Mouse (Mus musculus) left cerebral cortex, postnatal 10 days (tissue): ENCODE measurements at regions not wholly inside any gene's neighbourhood (a gene's known extent, or its start where the extent isn't known, plus 50 kb on each side); places are given as distances from the start of the nearest gene placed in this dataset.
"Not testable (repeated sequence)": the region's sequence is repeated elsewhere in the genome, so short reads cannot be mapped to it uniquely, and the experiment has no call there.

Source experiments
- DNase-seq, 2 experiments: peaks; one replicate each; pipeline ENCODE4 v3.0.0; 2021 to 2022; ENCODE audit warnings: low spot score in 2 of 2, mixed read lengths in 1 of 2; ENCODE audit errors: extremely low spot score in 1 of 2
- intact Hi-C: fragments of 180-260 bp; cut with DNase I; formaldehyde crosslinking; loops from one replicate; pipeline ENCODE4 v1.15.1; 2025

DNA sequence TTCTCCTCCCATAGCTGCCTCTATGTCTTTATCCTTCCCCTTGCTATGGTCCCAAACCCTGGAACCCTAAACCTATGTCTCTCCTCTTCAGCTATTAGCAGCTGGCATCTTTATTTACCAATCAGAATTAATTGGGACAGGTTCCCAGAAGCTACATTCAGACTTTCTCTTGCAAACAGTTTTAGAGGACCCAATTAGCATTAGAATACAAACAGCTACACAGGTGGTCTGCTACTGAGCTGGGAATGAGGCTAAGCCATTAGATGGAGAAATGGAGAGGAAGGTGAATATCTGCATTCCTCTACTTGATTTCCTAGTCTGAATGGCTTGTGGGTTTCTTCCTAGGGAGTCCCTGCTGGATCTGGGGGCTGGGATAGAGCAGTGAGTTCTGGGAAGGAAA lies 611.9 kb downstream of the A830018L16Rik start:
- no peak for DNase-seq
- intact Hi-C loops = no loop called here

DNA sequence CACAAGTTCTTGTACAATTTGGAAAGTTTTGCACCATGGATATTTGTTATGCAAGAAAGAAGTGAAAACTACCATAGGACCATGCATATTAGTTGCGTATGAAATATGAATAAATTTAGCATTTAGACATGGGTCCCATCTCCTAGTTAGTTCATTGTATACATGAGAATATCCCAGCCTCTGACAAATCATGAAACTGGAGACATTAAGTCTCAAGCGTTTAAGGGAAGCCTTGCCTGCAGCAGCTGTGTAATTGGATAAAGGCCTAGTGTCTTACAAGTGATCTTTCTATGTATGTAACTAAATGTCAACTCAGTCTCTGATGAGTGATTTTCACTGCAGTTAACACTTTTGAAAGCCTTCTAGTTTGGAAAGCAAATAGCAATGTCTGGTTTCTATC lies 613.5 kb downstream of the A830018L16Rik start:
- intact Hi-C loops = no loop called here
- no peak for DNase-seq

DNA sequence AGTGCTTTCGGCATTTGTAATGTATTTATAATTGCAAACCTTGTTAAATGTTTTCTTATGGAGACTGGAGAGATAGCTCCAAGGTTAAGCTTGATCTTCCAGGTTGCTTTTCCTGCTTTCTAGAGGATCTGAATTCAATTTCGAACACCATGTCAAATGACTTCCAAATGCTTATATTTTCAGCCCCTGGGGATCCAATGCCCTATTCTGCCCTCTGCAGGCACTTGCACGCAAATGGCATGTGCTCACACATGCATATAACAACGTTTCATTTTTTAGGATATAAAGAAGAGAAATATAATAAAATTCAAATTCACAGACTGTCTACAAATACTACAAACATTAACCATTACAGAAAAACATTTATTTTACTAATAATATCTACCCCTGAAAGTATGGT lies 614.2 kb downstream of the A830018L16Rik start:
- intact Hi-C loops = no loop called here
- no peak for DNase-seq

DNA sequence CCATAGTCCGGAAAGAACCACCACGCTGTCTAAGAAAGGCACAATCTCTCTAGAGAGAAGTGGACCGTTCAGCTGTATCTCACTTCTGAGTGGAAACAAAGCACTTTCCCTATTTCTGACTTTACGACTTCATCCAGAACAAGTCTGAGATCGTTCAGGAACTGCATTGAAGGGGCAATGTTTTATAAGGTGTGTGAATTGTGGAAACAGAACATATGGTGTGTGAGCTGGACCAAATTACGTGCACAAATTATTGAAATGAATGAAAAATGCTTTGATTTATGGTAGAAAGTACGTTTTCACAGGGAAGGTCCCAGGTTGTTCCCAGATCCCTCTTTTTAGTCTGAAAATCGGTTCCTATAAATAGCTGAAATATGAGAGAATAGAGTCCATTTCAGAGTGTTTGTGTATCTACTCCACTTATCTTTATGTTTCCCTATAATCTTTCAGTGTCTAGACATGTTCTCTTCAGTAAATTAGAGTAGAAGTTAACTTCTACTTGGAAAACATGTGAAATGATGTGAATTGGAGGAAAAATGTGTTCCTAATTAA lies 638.1 kb downstream of the A830018L16Rik start:
- intact Hi-C loops = no loop called here
- DNase-seq = no peak

DNA sequence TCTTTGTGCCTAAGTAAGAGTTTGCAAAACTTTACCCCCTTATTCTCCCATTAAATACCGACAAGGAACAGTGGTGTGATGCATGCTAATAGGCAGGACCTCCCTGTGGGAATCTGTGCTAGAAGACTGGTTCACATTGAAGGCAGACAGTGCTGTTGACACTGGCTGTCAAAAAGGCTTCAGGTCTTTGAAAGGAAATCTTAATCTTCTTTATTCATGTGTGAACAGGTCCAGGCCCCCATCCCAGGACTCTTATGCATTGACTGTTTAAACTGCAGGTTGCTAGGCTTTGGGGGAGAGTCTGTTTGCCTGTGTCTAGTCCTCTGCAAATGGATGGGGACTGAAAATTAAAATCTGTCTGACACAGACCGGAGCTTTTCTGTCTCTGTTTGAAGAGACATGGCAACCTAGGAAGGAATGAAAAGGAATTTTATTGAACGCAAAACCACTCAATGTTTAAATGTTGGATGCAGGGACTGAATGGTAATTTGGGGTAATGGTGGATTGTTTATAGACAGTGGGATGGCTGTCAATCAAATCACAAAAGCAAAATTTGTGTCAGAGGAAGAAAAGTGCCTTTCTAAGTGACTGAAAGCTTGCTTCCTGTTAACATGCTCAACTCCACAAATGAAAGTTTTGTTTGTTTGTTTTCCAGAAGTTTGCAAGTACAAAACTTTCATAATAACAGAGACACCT lies 642.1 kb downstream of the A830018L16Rik start:
- intact Hi-C loops = no loop called here
- DNase-seq = no peak

DNA sequence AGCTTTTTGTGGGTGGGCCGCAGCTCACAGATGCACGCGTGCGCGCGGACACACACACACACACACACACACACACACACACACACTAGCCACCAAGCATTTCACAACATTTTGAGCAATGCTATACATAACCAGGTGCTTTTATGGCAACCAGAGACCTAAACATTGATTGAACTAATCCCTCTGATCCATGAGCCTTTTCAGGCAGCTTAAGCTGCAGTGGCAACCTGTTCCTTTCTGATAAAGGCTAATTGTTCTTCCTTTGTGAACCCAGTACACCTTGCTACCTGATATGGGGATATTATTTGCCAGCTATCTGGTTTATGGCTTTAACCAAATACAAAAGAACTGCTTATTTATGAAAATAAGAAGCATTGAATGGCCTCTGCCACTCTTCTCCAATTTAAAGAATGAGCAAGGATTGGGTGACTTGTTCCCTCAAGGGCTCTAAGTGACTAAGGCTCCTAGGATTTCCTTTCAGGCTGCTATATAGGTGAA lies 651.2 kb downstream of the A830018L16Rik start:
- intact Hi-C loops = no loop called here
- DNase-seq = no peak

DNA sequence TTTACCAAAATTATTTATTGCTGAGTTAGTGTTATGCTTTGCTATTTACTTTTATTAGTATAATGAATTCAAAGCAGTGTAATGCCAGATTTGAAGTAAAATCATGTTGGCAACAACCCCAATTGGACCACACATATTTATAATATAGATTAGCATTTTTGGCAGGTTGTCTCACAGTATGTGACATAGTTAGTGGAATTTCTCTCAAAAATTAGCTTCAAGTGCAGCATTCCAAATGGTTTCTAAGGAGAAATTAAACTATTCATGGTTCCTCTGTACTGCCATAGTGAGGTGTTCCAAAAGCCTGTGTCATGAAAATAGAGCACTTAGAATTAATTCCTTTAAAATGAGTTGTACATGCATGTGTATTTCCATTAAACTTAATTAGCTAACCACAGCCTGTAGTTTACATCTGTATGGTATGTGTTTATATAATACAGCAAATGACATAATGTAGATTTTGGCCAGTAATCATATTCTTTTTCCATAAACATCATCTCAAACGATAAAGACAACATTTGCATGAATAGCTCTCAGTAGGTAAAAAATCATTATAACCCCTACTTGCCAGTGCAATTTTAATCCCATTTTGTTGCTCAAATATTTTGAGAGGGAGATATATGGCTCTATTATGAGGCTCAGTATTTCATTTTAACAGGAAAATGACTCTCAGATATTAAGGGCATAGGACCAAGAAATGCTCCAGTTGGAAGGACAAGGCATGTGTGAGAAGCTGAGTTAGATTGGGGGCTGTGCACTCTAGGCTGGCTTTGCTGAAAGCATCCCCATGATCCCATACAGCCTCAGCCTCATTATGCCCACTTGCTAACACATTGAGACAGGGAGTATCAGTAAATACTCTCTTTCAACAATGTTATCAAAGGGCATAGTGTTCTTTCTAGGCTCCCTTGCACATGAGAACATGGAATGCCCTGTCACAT lies 678.9 kb downstream of the A830018L16Rik start:
- intact Hi-C loops = no loop called here
- DNase-seq = no peak

DNA sequence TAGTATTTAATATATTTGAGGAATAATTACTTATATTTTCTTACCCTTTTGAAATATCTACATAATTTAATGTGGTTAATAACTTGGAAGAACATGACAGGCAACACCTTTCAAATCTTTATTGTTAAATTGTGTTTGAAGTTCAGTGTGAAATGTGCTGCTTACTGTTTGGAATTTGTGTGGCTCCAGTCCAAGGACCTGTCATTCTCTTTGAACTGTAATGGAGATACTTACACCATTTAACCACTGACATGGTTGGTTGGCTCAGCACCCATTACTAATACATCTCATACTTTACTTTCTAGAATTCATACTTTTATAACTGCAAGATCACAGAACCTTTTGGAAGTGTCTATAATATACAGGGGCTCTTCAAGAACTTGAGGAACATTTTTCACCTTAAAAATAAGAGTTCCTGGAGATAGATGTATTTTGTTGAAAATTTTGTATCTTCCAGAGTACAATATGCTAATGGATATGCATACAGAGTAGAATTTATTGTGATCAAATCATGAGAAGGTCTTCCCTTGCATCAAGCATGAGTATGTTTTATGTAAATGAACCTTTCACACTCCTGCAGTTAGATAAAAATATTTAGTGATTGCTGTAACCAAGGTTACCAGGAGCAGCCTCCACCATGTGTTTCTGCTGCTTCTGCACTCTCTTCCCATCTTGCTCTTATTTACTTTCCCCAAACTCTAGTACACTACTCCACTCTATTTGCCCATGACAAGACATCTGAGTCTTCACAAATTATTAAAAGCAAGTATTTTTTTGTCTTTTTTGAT lies 701.3 kb downstream of the A830018L16Rik start:
- DNase-seq = no peak
- intact Hi-C loops = no loop called here

DNA sequence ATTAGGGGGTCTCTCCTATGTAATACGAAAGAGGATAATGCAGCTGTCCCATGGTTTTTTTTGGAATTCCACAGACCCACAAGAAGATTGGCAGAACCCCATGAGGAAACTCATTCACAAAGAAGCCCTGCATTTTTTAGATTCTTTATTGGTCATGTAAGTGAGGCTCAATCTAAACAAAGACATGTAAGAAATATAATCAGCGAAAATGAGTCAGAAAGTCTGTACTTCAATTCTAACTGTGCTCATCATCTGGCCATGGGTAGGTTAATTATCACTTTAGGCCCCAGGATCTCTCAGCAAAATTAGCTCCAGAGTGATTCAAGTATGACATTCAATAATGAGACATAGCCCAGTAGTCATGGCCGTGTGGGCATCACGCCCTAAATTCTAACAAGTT lies 703.2 kb downstream of the A830018L16Rik start:
- no peak for DNase-seq
- intact Hi-C loops = no loop called here

DNA sequence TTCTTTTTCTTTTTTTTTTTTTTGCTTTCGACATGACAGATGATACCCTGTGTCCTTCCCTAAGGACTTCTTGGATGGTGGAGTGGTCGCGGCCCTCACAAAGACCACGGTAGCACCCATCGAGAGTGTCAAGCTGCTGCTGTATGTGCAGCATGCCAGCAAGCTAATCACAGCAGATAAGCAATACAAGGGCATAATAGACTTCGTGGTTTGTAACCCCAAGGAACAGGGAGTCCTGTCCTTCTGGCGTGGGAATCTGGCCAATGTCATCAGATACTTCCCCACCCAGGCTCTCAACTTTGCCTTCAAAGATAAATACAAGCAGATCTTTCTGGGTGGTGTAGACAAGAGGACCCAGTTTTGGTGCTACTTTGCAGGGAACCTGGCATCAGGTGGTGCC lies 707.0 kb downstream of the A830018L16Rik start:
- intact Hi-C loops = no loop called here
- DNase-seq = no peak

DNA sequence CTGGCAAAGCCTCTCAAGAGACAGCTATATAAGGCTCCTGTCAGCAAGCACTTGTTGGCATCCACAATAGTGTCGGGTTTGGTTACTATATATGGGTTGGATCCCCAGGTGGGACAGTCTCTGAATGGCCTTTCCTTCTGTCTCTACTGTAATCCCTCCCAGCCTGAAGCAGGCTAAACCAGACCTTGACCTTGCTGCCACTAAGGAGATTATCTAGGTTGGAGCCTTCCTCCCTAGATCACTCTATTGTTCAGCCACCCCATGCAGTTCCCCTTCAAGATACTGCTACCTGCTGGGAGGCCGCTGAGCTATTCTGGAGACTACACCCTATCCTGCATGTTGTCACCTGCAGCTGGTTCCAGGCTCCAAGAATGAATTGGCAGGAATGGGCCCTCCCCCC lies 712.7 kb downstream of the A830018L16Rik start:
- intact Hi-C loops, DNase-seq: not testable (repeated sequence)

DNA sequence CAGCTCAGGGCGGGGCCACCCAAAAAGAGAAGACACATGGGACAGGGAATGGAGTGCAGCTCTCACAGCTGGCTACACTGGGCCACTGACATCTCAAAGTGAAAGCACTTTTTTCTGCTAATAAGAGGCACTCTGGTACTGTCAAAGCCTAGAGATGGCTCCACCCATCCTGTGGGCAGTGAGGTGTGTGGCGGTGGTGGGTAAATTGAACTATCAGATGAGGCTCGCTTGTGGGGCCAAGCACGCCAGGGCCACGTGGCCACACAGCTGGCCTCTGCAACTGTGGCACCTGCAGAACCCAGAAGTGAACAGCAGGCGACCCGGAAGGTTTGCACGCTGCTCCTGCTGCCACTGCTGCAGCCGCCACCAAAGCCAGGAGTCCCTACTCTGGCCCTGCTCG lies 756.6 kb downstream of the A830018L16Rik start:
- DNase-seq = peak in 1 of 2 experiments; percentile 15
- intact Hi-C loops = no loop called here

DNA sequence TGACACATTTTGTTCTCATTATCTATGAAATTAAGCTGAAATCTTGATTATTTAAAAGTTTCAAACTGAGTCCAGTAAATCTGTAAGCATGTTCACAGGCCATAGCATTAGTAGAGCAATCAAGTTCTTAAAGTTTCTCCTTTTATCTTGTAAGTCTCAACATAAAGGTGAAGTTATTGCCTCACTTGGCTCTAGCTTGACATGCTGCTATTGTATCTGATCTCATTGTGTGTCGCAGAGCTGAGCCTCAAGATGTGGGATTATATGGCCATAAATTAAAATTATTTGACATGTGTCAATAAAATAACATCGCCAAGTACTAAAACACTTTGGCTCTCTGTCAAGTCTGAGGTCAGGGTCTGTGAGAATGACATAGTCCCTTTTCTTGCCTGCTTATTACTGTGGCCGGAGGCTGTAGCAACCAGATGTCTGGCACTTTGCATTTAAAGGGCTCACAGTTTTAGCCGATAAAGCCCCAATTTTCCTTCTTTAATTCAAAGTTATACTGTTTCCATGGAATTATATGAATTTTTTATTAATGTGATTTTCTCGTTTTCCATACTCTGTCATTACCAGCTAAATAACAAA lies 775.8 kb downstream of the A830018L16Rik start:
- intact Hi-C loops = no loop called here
- DNase-seq = no peak

DNA sequence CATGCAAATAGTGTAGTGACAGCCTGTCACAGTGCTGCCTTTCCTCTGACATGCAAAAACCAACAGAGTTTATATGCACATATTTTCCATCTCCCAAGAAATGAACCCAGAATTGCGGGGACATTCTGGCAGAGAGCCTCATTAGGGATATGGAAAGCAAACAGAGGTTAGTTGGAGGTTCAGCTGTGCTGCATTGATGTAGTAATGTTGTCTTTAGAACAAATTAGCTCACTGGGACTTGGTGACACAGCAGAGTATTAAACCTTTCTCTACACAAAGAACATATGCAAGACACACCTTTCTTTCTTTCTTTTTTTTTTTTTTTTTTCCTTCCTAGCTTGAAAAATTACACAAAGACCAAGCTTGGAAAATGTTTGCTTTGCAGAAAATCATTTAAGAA lies 778.7 kb downstream of the A830018L16Rik start:
- intact Hi-C loops = no loop called here

DNA sequence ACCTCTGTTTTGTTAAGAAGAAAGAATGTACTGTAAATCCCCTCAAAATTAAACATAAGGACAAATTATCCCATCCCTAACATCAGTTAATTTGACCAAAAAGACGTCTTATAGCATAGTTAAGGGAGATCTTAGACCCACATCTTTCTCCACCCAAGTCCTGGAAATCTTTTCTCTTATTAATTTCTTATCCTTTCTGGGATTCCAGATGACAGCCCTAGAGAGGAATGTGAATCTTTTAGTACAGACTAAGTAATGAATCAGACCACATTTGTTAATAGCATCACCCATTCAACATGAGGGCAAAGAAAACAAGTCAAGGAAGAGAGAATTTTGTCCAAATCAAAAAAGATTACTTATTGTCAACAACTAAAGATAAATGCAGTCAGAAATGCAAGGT lies 817.2 kb downstream of the A830018L16Rik start:
- intact Hi-C loops = no loop called here
- no peak for DNase-seq

More for the DNA sequence above, 778.7 kb downstream of the A830018L16Rik start:
- DNase-seq = no peak

DNA sequence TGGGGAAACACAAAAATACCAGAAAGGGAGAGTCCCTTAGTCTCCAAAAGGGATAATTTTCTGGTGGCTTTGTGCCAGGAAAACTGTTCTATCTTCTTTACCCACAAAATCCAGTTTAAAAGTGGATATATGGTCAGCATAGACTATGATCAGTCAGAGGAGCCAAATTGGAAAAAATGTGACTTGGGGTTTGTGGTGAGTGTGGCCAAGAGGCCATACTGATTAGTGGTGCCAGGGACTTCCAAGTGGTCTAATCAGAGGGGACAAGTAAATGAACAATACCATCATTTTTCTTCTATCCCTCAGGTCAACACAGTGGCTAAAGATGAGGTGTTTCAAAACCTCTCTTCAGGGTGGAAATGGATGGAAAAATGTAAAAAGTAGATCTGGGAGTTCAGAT lies 828.2 kb downstream of the A830018L16Rik start:
- DNase-seq = no peak
- intact Hi-C loops = no loop called here

DNA sequence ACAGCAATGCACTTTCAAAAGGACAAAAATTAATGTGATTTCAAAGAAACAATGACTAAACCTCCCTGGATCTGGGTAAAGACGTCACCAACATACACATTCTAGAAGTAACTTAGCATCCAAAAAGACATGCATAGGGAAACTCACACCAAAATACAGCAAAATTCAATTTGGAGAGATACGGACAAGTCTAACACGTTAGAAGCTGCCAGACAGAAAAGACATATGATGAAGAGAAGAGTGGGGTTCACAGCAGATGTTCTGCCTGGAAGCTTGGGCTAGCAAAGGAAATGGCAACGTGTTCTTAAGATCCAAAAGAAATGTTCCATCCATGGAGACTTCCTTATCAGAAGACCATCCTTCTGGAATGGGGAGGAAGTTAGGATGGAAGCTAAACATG lies 868.6 kb downstream of the A830018L16Rik start:
- intact Hi-C loops = no loop called here
- DNase-seq = no peak

DNA sequence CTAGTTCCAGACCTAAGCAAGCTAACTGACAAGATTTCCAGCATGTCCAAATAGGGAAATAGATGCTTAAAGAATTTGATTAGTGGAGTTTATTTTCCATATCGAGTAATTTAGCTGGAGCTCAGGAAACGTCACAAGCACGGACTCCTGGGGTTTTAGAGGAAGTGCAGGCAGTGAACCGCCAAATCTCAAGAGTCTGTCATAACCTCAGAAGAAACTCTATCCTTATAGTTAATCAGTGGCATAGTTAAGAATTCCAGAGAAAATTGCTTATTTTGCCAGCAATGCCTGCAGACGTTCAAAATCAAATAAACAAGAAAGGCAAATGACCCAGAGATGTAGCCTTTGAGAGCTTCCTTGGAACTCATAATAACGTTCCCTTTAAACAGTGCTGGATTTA lies 871.6 kb downstream of the A830018L16Rik start:
- intact Hi-C loops = no loop called here
- DNase-seq = no peak

DNA sequence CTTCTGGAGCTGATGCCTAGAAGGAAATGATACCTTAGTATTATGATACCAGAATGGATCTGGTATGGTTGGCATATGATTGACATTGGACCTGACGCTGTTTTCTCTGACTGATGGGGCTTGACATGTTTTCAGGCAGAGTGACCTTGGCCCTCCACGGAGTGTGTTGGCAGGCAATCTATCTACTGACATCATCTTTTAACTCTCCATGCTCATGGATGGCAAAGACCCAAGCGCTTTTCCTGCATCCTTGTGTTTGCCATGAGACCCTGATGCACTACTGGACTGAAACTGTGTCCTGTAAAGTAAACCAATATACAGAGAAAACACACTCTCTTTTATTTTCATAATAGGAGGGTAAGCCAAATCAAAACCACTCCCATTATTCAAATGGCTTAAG lies 872.1 kb downstream of the A830018L16Rik start:
- intact Hi-C loops = no loop called here
- no peak for DNase-seq
